ENCODE assay signal across 11 mouse cellular contexts in genomic region chr15:102716132-102716531, GRCm38 (mm10). TPM values are rescaled to one million over a fixed set of nuclear protein-coding genes. Genes with fewer than 3 reads are reported as not detected.
DNase-seq lines count a peak whose midpoint lies in the region; ATAC-seq and TF ChIP-seq lines count a peak whose summit lies in the region.
"Had no signal": no experiment of that assay in that cellular context is flagged by ENCODE, and none has a peak within 500 bp of the region (broad histone marks: within the 10 kb centered on the region; RNA-seq: fewer than 3 reads in every experiment).

No protein-coding gene starts in this region.

- ATAC-seq in heart, embryonic 12.5 days (ENCODE audit: insufficient number of reproducible peaks, low FRiP score): 0 out of 2 replicates have a peak, but pooled peaks have one; percentile 35
- ATAC-seq in embryonic facial prominence, embryonic 14.5 days (ENCODE audit: low read depth): peak; percentile 81
- ATAC-seq in kidney, postnatal 0 days (replicated peaks; ENCODE audit: low FRiP score, low read depth): 0 out of 2 replicates have a peak, but pooled peaks have one; percentile 61
- ATAC-seq in erythroid progenitor cell, adult 5-6 weeks (replicated peaks; ENCODE audit: low FRiP score, poor library complexity, severe bottlenecking): no peak
- ATAC-seq: liver, embryonic 12.5 days had no signal

- 0 out of 2 replicates have a peak overlapping the region, but pooled peaks have one; percentile 5 for H3K27ac ChIP-seq in heart, embryonic 12.5 days (ENCODE audit: poor library complexity, severe bottlenecking)
- H3K27ac ChIP-seq in embryonic facial prominence, embryonic 14.5 days (replicated peaks; ENCODE audit: low read depth, low read length): no peak overlapping the region
- no peak overlapping the region for H3K27ac ChIP-seq in kidney, postnatal 0 days
- H3K27ac ChIP-seq: liver, embryonic 12.5 days had no signal

- no peak overlapping the region; the same call in 1 of the 2 replicates for H3K9ac ChIP-seq in heart, embryonic 12.5 days
- H3K9ac ChIP-seq in embryonic facial prominence, embryonic 14.5 days (ENCODE audit: low read depth, low read length): no peak overlapping the region
- no peak overlapping the region for H3K9ac ChIP-seq in kidney, postnatal 0 days (ENCODE audit: low read depth, low read length)
- H3K9ac ChIP-seq: liver, embryonic 12.5 days had no signal

- no peaks in the 10 kb centered on the region for H3K9me3 ChIP-seq in heart, embryonic 12.5 days (replicated peaks)
- H3K9me3 ChIP-seq in E14TG2a.4 (ENCODE audit: low read length): no peaks in the 10 kb centered on the region
- H3K9me3 ChIP-seq in embryonic facial prominence, embryonic 14.5 days (ENCODE audit: control insufficient read depth, low read length): no peaks in the 10 kb centered on the region
- no peaks in the 10 kb centered on the region for H3K9me3 ChIP-seq in kidney, postnatal 0 days (replicated peaks; ENCODE audit: low read length)
- H3K9me3 ChIP-seq: liver, embryonic 12.5 days had no signal

- H3K4me1 ChIP-seq in heart, embryonic 12.5 days (replicated peaks): peaks cover 23% of the 10 kb centered on the region
- H3K4me1 ChIP-seq in E14TG2a.4 (replicated peaks; ENCODE audit: low read depth, low read length): peaks cover 26% of the 10 kb centered on the region
- H3K4me1 ChIP-seq in embryonic facial prominence, embryonic 14.5 days (ENCODE audit: control insufficient read depth, insufficient read depth, low read length): peaks cover 5% of the 10 kb centered on the region; the same call in 1 of the 2 replicates
- H3K4me1 ChIP-seq in kidney, postnatal 0 days (replicated peaks; ENCODE audit: insufficient read depth, low read length): 0 out of 2 replicates have a peak, but pooled peaks cover 2% of the 10 kb centered on the region

- 0 out of 2 replicates have a peak, but pooled peaks have one; percentile 1 for TF ChIP-seq CTCF in E14TG2a.4 (conservative IDR thresholded peaks at IDR 0.05; ENCODE audit: low read length)
- no peak for TF ChIP-seq CTCF in kidney, postnatal 0 days (IDR thresholded peaks at IDR 0.05; ENCODE audit: low read depth)

- H3K27me3 ChIP-seq in heart, embryonic 12.5 days (replicated peaks): no peaks in the 10 kb centered on the region
- no peaks in the 10 kb centered on the region for H3K27me3 ChIP-seq in E14TG2a.4 (ENCODE audit: insufficient read depth, low read length)
- no peaks in the 10 kb centered on the region for H3K27me3 ChIP-seq in embryonic facial prominence, embryonic 14.5 days (replicated peaks; ENCODE audit: control insufficient read depth, insufficient read depth, low read length)
- H3K27me3 ChIP-seq in kidney, postnatal 0 days (ENCODE audit: insufficient read depth, low read length): no peaks in the 10 kb centered on the region

- H3K4me2 ChIP-seq in heart, embryonic 12.5 days: no peak overlapping the region
- no peak overlapping the region for H3K4me2 ChIP-seq in embryonic facial prominence, embryonic 14.5 days (ENCODE audit: low read depth, low read length)
- H3K4me2 ChIP-seq in kidney, postnatal 0 days (ENCODE audit: low read length): no peak overlapping the region
- H3K4me2 ChIP-seq: liver, embryonic 12.5 days had no signal

- no peak for DNase-seq in heart, adult 11 months
- DNase-seq in embryonic facial prominence, embryonic 14.5 days (ENCODE audit: low spot score): peak; percentile 86
- peak; percentile 57 for DNase-seq in kidney, postnatal 0 days (ENCODE audit: low spot score)
- no peak for DNase-seq in cerebellum, adult 8-10 months
- DNase-seq in thymus, postnatal 36 days: no peak
- DNase-seq: cerebellum, adult 11-12 months; midbrain, embryonic 14.5 days had no signal

- 58% methylated on average over 12 of the region's 12 CpGs for WGBS in heart, embryonic 12.5 days
- 53% methylated on average over 12 of the region's 12 CpGs for WGBS in embryonic facial prominence, embryonic 14.5 days
- WGBS in kidney, postnatal 0 days: 46% methylated on average over 12 of the region's 12 CpGs

- no peak overlapping the region for H3K4me3 ChIP-seq in heart, embryonic 12.5 days
- peak overlapping the region; percentile 46 for H3K4me3 ChIP-seq in E14TG2a.4 (replicated peaks; ENCODE audit: low read length)
- H3K4me3 ChIP-seq in embryonic facial prominence, embryonic 14.5 days (ENCODE audit: low read depth, low read length): no peak overlapping the region
- no peak overlapping the region for H3K4me3 ChIP-seq in kidney, postnatal 0 days (replicated peaks; ENCODE audit: low read depth, low read length)
- H3K4me3 ChIP-seq: liver, embryonic 12.5 days had no signal

- peaks cover 73% of the 10 kb centered on the region for H3K36me3 ChIP-seq in heart, embryonic 12.5 days
- H3K36me3 ChIP-seq in E14TG2a.4 (ENCODE audit: insufficient read depth, low read length): peaks cover 85% of the 10 kb centered on the region
- H3K36me3 ChIP-seq in embryonic facial prominence, embryonic 14.5 days (ENCODE audit: control insufficient read depth, insufficient read depth, low read length): peaks cover 80% of the 10 kb centered on the region
- H3K36me3 ChIP-seq in kidney, postnatal 0 days (ENCODE audit: insufficient read depth, low read length): peaks cover 53% of the 10 kb centered on the region

RNA-seq across cellular contexts. Expression of gene Calcoco1, which starts 5.8 kb away (rescaled TPM):
- polyA plus RNA-seq in heart, embryonic 12.5 days (2016; fragmentation: Nextera tagmentation; extraction: Ambion mirVana): 55.1 and 55.3 TPM in 2 replicates
- polyA plus RNA-seq in embryonic facial prominence, embryonic 14.5 days (2014; fragmentation: Nextera tagmentation; extraction: Ambion mirVana): 51.1 and 51.9 TPM in 2 replicates
- polyA plus RNA-seq in kidney, postnatal 0 days (2015; fragmentation: Nextera tagmentation; extraction: Ambion mirVana): 55.2 and 57.5 TPM in 2 replicates
- 17.6 and 21.6 TPM in 2 replicates for total RNA-seq in erythroid progenitor cell, adult 5-6 weeks (2015; ENCODE audit: low replicate concordance)
- total RNA-seq in erythroid progenitor cell, adult 5-6 weeks (2017; ENCODE audit: low replicate concordance): 34.1 and 40.8 TPM in 2 replicates

RNA-seq across cellular contexts. Expression of gene Atp5g2, which starts 44.0 kb away (rescaled TPM):
- polyA plus RNA-seq in heart, embryonic 12.5 days (2016; fragmentation: Nextera tagmentation; extraction: Ambion mirVana): 73.0 and 88.2 TPM in 2 replicates
- 82.9 and 94.1 TPM in 2 replicates for polyA plus RNA-seq in embryonic facial prominence, embryonic 14.5 days (2014; fragmentation: Nextera tagmentation; extraction: Ambion mirVana)
- 102 and 110 TPM in 2 replicates for polyA plus RNA-seq in kidney, postnatal 0 days (2015; fragmentation: Nextera tagmentation; extraction: Ambion mirVana)
- 10.5 and 17.7 TPM in 2 replicates for total RNA-seq in erythroid progenitor cell, adult 5-6 weeks (2015; ENCODE audit: low replicate concordance)
- total RNA-seq in erythroid progenitor cell, adult 5-6 weeks (2017; ENCODE audit: low replicate concordance): 19.1 and 31.2 TPM in 2 replicates

Comparison
In these comparisons a context has a peak if more than half of its experiments do, and no peak if none do; other contexts are left out.
1. DNase-seq: peak in embryonic facial prominence, embryonic 14.5 days (single experiment) and kidney, postnatal 0 days (single experiment); none in heart, adult 11 months (single experiment), cerebellum, adult 8-10 months (single experiment) and thymus, postnatal 36 days (0 of 2).